Mouse (Mus musculus) midbrain, embryonic 14.5 days (tissue): ENCODE measurements around the gene Hapln2. TPM values are rescaled to one million over a fixed set of nuclear protein-coding genes. Genes with fewer than 3 reads are reported as not detected.

Experiments
- ATAC-seq: fragments of 200-750 bp; cut with Nextera tagmentation; 2 replicates; pipeline ENCODE4 v1.8.0; 2017; ENCODE audit warnings: moderate number of reproducible peaks, moderate library complexity; ENCODE audit not compliant: low FRiP score, low TSS enrichment
- DNase-seq: peaks from one replicate; pipeline ENCODE4 v3.0.0-alpha.2; 2015
- H3K27ac ChIP-seq: fragments of 300-500 bp; sonication (generic); replicated peaks from 2 replicates; pipeline ENCODE4 v1.5.1; 2014; ENCODE audit warnings: mild to moderate bottlenecking, low read depth, low read length, moderate library complexity
- H3K27me3 ChIP-seq: fragments of 300-500 bp; sonication (generic); 2 replicates; pipeline ENCODE4 v1.6.1; 2014; ENCODE audit warnings: low read length, control low read depth, mixed read lengths; ENCODE audit not compliant: control insufficient read depth, insufficient read depth
- H3K36me3 ChIP-seq: fragments of 300-500 bp; sonication (generic); 2 replicates; pipeline ENCODE4 v1.6.1; 2014; ENCODE audit warnings: low read length, control low read depth; ENCODE audit not compliant: control insufficient read depth, insufficient read depth
- H3K4me1 ChIP-seq: fragments of 300-500 bp; sonication (generic); 2 replicates; pipeline ENCODE4 v1.6.1; 2014; ENCODE audit warnings: mild to moderate bottlenecking, antibody characterized with exemption, low read length, control low read depth; ENCODE audit not compliant: control insufficient read depth, insufficient read depth
- H3K4me2 ChIP-seq: fragments of 300-500 bp; sonication (generic); 2 replicates; pipeline ENCODE4 v1.6.1; 2014; ENCODE audit warnings: mild to moderate bottlenecking, low read length, moderate library complexity
- H3K4me3 ChIP-seq: fragments of 300-500 bp; sonication (generic); replicated peaks from 2 replicates; pipeline ENCODE4 v1.5.1; 2014; ENCODE audit warnings: low read depth, low read length
- H3K9ac ChIP-seq: fragments of 300-500 bp; sonication (generic); replicated peaks from 2 replicates; pipeline ENCODE4 v1.6.1; 2014; ENCODE audit warnings: mild to moderate bottlenecking, low read length, moderate library complexity
- H3K9me3 ChIP-seq: fragments of 300-500 bp; sonication (generic); 2 replicates; pipeline ENCODE4 v1.6.1; 2016; ENCODE audit warnings: low read length, control low read depth, mixed read lengths; ENCODE audit not compliant: control insufficient read depth
- WGBS: fragments of 180-500 bp; shearing (Covaris S2); extraction: QIAGEN DNeasy Blood & Tissue Kit; methylation state at CpG from one replicate; pipeline ENCODE4 v1.1.7; 2014; 5-methylcytosine and 5-hydroxymethylcytosine counted together
- polyA plus RNA-seq: library from polyadenylated mRNA; unstranded; fragments of >200 nt; fragmentation: Nextera tagmentation; extraction: Ambion mirVana; gene quantifications from 2 replicates; pipeline ENCODE4 v1.2.1, GENCODE M21; 2014

Gene Hapln2
- polyA plus RNA-seq, 1 experiment from 2014 or later, result 0.57 TPM

DNA sequence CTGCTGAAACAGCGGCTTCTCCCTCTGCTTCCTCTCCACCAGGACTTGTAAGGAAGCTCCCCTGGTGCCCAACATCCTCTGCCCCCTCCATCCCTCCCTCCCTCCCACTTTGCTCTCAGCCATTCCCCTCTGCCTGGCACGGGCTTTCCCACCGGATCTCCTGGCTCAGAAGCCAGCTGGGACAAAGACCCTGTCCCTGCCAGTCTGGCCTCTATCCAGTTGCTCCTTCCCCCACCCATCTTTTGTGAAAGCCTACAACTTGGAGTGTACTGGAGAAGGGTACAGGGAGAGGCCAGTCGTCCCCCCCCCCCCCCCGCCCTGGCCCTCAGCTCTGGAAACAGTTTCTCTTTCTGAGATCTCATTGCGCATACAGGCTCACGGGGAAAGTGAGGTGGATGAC, 28.6 kb downstream of the Hapln2 start:
- no peak overlapping the region for H3K4me3 ChIP-seq
- H3K27me3 ChIP-seq, result peaks cover 90% of the 10 kb centered on the region
- no peak for ATAC-seq
- H3K27ac ChIP-seq, result no peak overlapping the region
- DNase-seq, result peak; percentile 64
- peaks cover 13% of the 10 kb centered on the region for H3K4me1 ChIP-seq
- H3K36me3 ChIP-seq, result no peaks in the 10 kb centered on the region
- no peaks in the 10 kb centered on the region for H3K9me3 ChIP-seq
- 1% methylated on average over 7 of the region's 7 CpGs for WGBS
- peak overlapping the region; percentile 22; the same call in 1 of the 2 replicates for H3K4me2 ChIP-seq
- H3K9ac ChIP-seq, result no peak overlapping the region

DNA sequence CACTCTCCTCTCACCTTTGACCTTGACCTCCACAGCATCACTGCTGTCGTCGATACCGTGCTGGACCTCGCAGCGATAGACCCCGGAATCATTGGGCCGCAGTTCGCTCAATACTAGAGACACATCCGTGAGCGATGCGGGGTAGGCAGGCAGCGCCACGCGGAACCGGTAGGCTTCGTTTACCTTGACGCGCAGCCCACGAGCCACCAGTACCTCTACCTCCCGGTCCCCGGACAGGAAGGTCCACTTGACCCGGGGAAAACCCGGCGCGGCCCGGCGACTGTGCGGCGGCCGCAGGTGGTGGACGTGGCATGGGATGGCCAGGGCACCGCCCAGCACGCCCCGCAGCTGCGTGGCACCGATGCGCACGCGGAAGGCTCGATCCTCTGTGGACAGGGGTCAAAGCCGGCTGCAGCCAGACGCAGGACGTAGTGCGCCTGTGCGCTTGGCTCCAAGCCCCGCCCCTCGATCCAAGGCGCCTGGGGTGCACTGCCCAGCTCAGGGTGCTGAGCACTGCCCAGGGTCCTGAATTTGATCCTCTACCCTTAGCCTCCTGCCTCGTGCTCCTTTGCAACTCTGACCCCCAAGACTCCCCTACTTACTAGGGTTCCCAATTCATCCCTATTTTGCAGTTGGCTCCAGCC, 30.3 kb downstream of the Hapln2 start:
- Histone ChIP-seq H3K9ac (peak overlapping the region; percentile 48), H3K27ac (no peak overlapping the region), H3K9me3 (no peaks in the 10 kb centered on the region), H3K4me2 (peak overlapping the region; percentile 61), H3K36me3 (no peaks in the 10 kb centered on the region), H3K27me3 (peaks cover 85% of the 10 kb centered on the region), H3K4me1 (peaks cover 10% of the 10 kb centered on the region), H3K4me3 (peak overlapping the region; percentile 36)
- peak; percentile 45 for DNase-seq
- ATAC-seq, result no peak; the same call in 1 of the 2 replicates
- under 1% methylated on average over 49 of the region's 49 CpGs for WGBS

DNA sequence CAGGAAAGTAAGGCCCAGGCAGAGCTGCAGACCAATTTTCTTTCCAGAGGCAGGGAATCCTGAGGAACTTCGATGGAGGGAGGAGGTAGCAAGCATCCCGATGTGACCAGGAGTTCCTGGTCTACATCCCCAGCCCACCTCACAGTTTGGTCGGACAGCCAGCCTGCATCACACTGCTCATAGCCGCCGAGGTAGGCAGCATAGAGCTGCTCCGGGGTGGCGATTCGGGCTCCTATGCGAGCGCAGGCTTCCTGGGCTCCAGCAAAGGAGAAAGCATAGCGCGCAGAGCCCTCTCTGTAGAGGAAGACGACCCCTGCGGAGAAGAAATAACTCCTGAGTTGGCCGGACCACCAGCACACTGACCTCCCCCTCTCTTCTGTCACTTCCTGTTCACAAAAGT, 31.0 kb downstream of the Hapln2 start:
- no peak for ATAC-seq
- Histone ChIP-seq H3K27me3 (peaks cover 78% of the 10 kb centered on the region), H3K9me3 (no peaks in the 10 kb centered on the region), H3K9ac (no peak overlapping the region), H3K4me3 (peak overlapping the region; percentile 36), H3K27ac (no peak overlapping the region), H3K36me3 (no peaks in the 10 kb centered on the region), H3K4me2 (peak overlapping the region; percentile 61), H3K4me1 (peaks cover 8% of the 10 kb centered on the region)
- peak; percentile 42 for DNase-seq
- 2% methylated on average over 15 of the region's 15 CpGs for WGBS

DNA sequence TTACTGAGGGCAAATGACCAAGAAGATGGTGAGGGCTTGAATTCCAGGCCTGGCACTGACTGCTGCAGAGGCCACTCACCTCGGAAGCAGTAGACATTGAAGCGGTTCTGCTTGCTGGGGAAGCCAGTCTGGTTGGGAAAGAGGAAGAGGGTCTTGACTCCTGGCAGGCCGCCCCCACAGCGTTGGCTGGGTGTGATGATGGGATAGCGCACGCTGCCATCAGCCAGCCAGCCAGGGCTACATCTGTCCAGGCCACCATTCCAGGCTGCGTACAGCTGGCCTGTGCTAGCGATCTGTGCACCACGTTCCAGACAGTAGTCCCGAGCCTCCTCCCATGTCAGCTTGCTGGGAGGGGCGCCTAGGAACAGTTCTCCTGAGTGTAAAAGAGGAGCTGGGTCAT, 32.1 kb downstream of the Hapln2 start:
- Histone ChIP-seq H3K9ac (no peak overlapping the region), H3K4me3 (no peak overlapping the region), H3K9me3 (no peaks in the 10 kb centered on the region), H3K27ac (no peak overlapping the region), H3K4me2 (no peak overlapping the region), H3K36me3 (no peaks in the 10 kb centered on the region), H3K27me3 (peaks cover 67% of the 10 kb centered on the region), H3K4me1 (peaks cover 4% of the 10 kb centered on the region; the same call in 1 of the 2 replicates)
- DNase-seq (no peak), ATAC-seq (no peak)
- 25% methylated on average over 11 of the region's 11 CpGs for WGBS

DNA sequence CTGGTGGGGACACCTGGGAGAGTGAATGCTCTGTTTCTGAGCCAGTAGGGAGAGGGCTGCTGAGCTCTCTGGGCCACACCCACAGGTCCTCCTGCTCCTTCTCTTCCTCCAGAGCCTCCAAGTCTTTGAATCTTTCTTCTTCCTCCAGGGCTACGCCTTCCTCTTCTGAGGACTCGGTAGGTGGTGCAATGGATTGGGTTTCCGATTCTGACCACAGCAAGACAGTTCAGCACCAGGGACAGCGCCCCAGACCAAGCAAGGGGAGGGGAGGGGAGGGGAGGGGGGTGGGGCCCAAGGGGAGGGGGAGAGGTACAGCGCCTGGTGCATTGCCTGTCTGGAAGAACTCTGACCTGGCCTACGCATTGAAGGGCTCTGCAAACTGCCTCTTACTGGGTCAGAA, 33.9 kb downstream of the Hapln2 start:
- Histone ChIP-seq H3K4me3 (no peak overlapping the region), H3K4me1 (peaks cover 4% of the 10 kb centered on the region; the same call in 1 of the 2 replicates), H3K27ac (no peak overlapping the region), H3K9ac (no peak overlapping the region), H3K4me2 (no peak overlapping the region), H3K36me3 (no peaks in the 10 kb centered on the region), H3K27me3 (peaks cover 48% of the 10 kb centered on the region), H3K9me3 (no peaks in the 10 kb centered on the region)
- ATAC-seq, result no peak
- WGBS, result 3% methylated on average over 6 of the region's 6 CpGs
- DNase-seq, result peak; percentile 37

DNA sequence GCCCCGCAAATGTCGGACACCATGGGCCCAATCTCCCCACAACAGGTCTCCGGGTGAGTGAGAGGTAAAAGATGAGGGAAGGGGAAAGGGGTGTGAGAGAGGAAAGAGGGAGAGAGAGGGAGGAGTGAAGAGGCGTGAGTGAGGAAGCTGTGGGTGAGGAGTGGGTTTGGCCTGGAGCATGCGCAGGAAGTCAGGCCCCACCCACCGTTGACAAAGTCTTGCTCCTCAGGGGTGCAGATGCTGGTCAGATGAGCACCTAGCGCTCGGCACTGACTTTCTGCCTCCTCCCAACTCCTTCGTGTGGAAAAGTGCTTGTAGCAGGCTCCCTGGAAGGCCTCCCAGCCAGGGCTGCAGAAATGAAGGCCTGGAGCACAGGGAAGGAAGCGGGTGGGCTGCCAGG, 37.4 kb downstream of the Hapln2 start:
- Histone ChIP-seq H3K27me3 (peaks cover 13% of the 10 kb centered on the region), H3K27ac (no peak overlapping the region), H3K9me3 (no peaks in the 10 kb centered on the region), H3K36me3 (no peaks in the 10 kb centered on the region), H3K9ac (no peak overlapping the region), H3K4me3 (no peak overlapping the region), H3K4me2 (no peak overlapping the region), H3K4me1 (peaks cover 21% of the 10 kb centered on the region)
- ATAC-seq (no peak), DNase-seq (no peak)
- 33% methylated on average over 10 of the region's 10 CpGs for WGBS

DNA sequence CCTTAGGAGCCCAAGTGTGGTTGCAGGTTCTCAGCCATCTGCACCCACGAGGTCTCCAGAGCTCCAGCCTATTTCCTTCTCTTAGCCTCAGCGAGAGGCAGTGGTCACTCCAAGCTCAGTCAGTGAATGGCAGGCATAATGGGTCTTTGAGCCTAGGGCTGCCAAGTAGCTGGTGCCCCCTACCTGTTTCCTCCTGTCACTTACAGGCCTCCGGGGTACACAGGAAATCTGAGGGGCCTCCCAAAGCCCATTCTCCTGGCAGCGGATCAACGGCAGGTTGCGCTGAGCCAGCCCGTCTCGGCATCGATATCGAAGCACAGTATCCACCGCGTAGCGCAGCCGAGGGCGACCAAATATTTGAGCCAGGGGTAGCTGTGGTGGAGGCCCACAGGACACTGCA, 39.3 kb downstream of the Hapln2 start:
- Histone ChIP-seq H3K9ac (peak overlapping the region; percentile 50), H3K9me3 (no peaks in the 10 kb centered on the region), H3K27me3 (peaks cover 2% of the 10 kb centered on the region; the same call in 1 of the 2 replicates), H3K4me2 (peak overlapping the region; percentile 69), H3K4me1 (peaks cover 30% of the 10 kb centered on the region), H3K36me3 (no peaks in the 10 kb centered on the region), H3K4me3 (peak overlapping the region; percentile 33), H3K27ac (peak overlapping the region; percentile 60; the same call in 1 of the 2 replicates)
- DNase-seq (peak; percentile 58), ATAC-seq (no peak)
- 5% methylated on average over 15 of the region's 15 CpGs for WGBS

DNA sequence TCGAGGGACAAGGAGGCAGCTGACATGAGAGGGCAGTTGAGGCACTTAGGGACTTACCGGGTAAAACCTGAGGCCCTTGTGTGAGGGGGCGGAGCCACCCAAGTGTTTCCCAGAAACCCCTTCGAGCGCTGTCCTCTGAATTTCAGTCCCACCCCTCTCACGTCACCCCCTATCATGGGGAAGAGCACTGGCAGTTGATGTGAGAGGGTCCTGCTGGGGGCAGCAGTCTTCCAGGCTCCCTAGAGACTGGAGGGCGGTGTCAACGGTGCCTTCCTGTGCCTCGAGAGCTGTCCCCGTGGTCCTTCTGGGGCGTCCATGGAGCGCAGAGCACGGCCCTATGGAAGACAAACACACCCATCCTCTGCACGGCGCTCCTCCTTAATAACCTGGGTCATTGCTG, 39.8 kb downstream of the Hapln2 start:
- peak; percentile 87 for DNase-seq
- Histone ChIP-seq H3K4me2 (peak overlapping the region; percentile 69), H3K27me3 (no peaks in the 10 kb centered on the region), H3K9me3 (no peaks in the 10 kb centered on the region), H3K4me1 (peaks cover 34% of the 10 kb centered on the region), H3K27ac (peak overlapping the region; percentile 60), H3K36me3 (no peaks in the 10 kb centered on the region), H3K9ac (peak overlapping the region; percentile 50), H3K4me3 (peak overlapping the region; percentile 33)
- peak; percentile 53 for ATAC-seq
- 1% methylated on average over 15 of the region's 15 CpGs for WGBS

DNA sequence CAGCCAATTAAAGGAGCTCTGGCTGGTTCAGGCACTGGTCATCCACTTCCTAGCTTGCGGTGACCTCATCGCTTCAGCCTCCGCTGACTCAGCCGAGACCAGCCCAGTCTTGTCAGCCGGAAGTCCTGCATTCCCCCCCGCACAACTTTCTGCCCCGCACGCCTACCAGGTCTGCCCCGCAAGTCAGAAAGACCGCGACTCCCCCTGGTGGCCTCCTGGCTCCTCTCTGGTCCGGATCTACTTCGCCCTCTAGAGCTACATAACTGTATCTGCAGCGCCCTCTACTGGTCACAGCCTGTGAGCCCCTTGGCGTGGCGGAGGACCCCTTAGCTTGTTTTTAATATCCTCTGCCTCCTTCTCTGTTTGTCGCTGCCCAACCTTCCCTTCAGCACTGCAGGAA, 40.5 kb downstream of the Hapln2 start:
- peak overlapping the region; percentile 60 for H3K27ac ChIP-seq
- H3K36me3 ChIP-seq, result no peaks in the 10 kb centered on the region
- H3K4me3 ChIP-seq, result peak overlapping the region; percentile 33
- H3K9ac ChIP-seq, result peak overlapping the region; percentile 50; the same call in 1 of the 2 replicates
- no peaks in the 10 kb centered on the region for H3K27me3 ChIP-seq
- WGBS, result under 1% methylated on average over 17 of the region's 17 CpGs
- peak overlapping the region; percentile 69 for H3K4me2 ChIP-seq
- peaks cover 39% of the 10 kb centered on the region for H3K4me1 ChIP-seq
- no peaks in the 10 kb centered on the region for H3K9me3 ChIP-seq
- peak; percentile 78 for ATAC-seq
- DNase-seq, result peak; percentile 99
